Mouse (Mus musculus): ENCODE results near the gene Ank. TPM values are rescaled to one million over a fixed set of nuclear protein-coding genes. Genes with fewer than 3 reads are reported as not detected.

Gene Ank
- polyA plus RNA-seq, 1 experiment from 2014 or later: 9.3 TPM

- peak; percentile 32 for DNase-seq (ENCODE audit: low spot score)
- no peak overlapping the region for H3K9ac ChIP-seq (replicated peaks; ENCODE audit: low read depth)
- H3K36me3 ChIP-seq (ENCODE audit: insufficient read depth, low read length): no peaks in the 10 kb centered on the region
- no peaks in the 10 kb centered on the region for H3K27me3 ChIP-seq (replicated peaks; ENCODE audit: insufficient read depth, low read length)
- H3K4me2 ChIP-seq (replicated peaks; ENCODE audit: low read depth, low read length): no peak overlapping the region
- no peak overlapping the region for H3K27ac ChIP-seq (ENCODE audit: low read length)
- no peaks in the 10 kb centered on the region for H3K4me1 ChIP-seq (ENCODE audit: insufficient read depth, low read depth, low read length)
- WGBS: 65% methylated on average over 3 of the region's 4 CpGs
- TF ChIP-seq EP300 (IDR thresholded peaks at IDR 0.05) (no peak), CTCF (IDR thresholded peaks at IDR 0.05) (no peak)
- no peak overlapping the region for H3K4me3 ChIP-seq (ENCODE audit: low read depth, low read length)
- no peaks in the 10 kb centered on the region for H3K9me3 ChIP-seq (ENCODE audit: low read length)
- no peak for ATAC-seq
Observed at GRCm38 (mm10) chr15:27432851-27433615, 33.4 kb upstream of the Ank start.

DNA sequence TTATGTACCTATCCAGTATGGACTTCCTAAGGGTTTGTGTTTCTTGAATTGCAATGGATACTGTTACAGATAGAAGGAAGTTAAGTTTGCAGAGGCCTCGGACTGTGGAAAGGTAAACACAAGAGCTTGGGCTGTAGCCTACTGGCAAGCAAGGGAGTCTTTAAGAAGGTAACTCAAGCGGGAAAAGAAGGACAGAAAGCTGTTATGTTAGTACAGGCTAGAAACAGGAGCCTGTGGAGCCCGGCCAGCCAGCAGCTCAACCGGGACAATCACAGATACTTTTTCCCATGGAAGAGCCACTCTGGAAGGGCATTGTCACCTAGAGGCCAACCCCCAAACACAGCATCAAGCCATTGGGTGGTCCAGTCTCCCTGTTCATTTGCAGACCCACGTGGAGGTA is 31.1 kb upstream of the Ank start:
- no peaks in the 10 kb centered on the region for H3K4me1 ChIP-seq (ENCODE audit: insufficient read depth, low read depth, low read length)
- H3K27me3 ChIP-seq (replicated peaks; ENCODE audit: insufficient read depth, low read length): no peaks in the 10 kb centered on the region
- H3K36me3 ChIP-seq (ENCODE audit: insufficient read depth, low read length): no peaks in the 10 kb centered on the region
- H3K4me2 ChIP-seq (replicated peaks; ENCODE audit: low read depth, low read length): no peak overlapping the region
- ATAC-seq (no peak), DNase-seq (ENCODE audit: low spot score) (no peak)
- H3K27ac ChIP-seq (ENCODE audit: low read length): no peak overlapping the region
- TF ChIP-seq EP300 (IDR thresholded peaks at IDR 0.05): no peak
- TF ChIP-seq CTCF (IDR thresholded peaks at IDR 0.05): no peak
- H3K4me3 ChIP-seq (ENCODE audit: low read depth, low read length): no peak overlapping the region
- H3K9me3 ChIP-seq (ENCODE audit: low read length): no peaks in the 10 kb centered on the region
- H3K9ac ChIP-seq (replicated peaks; ENCODE audit: low read depth): no peak overlapping the region
- WGBS: 68% methylated on average over 5 of the region's 5 CpGs

- Histone ChIP-seq H3K9me3 (ENCODE audit: low read length) (no peaks in the 10 kb centered on the region), H3K36me3 (ENCODE audit: insufficient read depth, low read length) (no peaks in the 10 kb centered on the region), H3K27ac (ENCODE audit: low read length) (no peak overlapping the region), H3K4me2 (replicated peaks; ENCODE audit: low read depth, low read length) (no peak overlapping the region), H3K4me1 (ENCODE audit: insufficient read depth, low read depth, low read length) (no peaks in the 10 kb centered on the region), H3K4me3 (ENCODE audit: low read depth, low read length) (no peak overlapping the region), H3K9ac (replicated peaks; ENCODE audit: low read depth) (no peak overlapping the region), H3K27me3 (replicated peaks; ENCODE audit: insufficient read depth, low read length) (no peaks in the 10 kb centered on the region)
- TF ChIP-seq EP300 (IDR thresholded peaks at IDR 0.05) (no peak), CTCF (IDR thresholded peaks at IDR 0.05) (no peak)
- ATAC-seq (peak; percentile 30; the same call in 1 of the 2 replicates), DNase-seq (ENCODE audit: low spot score) (no peak)
- 56% methylated on average over 4 of the region's 4 CpGs for WGBS
Observed at GRCm38 (mm10) chr15:27436194-27436593, 30.3 kb upstream of the Ank start.

- no peaks in the 10 kb centered on the region for H3K27me3 ChIP-seq (replicated peaks; ENCODE audit: insufficient read depth, low read length)
- 85% methylated on average over 6 of the region's 7 CpGs for WGBS
- H3K4me2 ChIP-seq (replicated peaks; ENCODE audit: low read depth, low read length): no peak overlapping the region
- H3K4me1 ChIP-seq (ENCODE audit: insufficient read depth, low read depth, low read length): no peaks in the 10 kb centered on the region
- no peak overlapping the region for H3K27ac ChIP-seq (ENCODE audit: low read length)
- no peaks in the 10 kb centered on the region for H3K9me3 ChIP-seq (ENCODE audit: low read length)
- H3K4me3 ChIP-seq (ENCODE audit: low read depth, low read length): no peak overlapping the region
- no peak for DNase-seq (ENCODE audit: low spot score)
- no peak for ATAC-seq
- H3K36me3 ChIP-seq (ENCODE audit: insufficient read depth, low read length): no peaks in the 10 kb centered on the region
- TF ChIP-seq CTCF (IDR thresholded peaks at IDR 0.05) (no peak), EP300 (IDR thresholded peaks at IDR 0.05) (no peak)
- no peak overlapping the region for H3K9ac ChIP-seq (replicated peaks; ENCODE audit: low read depth)
Observed at GRCm38 (mm10) chr15:27441053-27441452, 25.4 kb upstream of the Ank start.

DNA sequence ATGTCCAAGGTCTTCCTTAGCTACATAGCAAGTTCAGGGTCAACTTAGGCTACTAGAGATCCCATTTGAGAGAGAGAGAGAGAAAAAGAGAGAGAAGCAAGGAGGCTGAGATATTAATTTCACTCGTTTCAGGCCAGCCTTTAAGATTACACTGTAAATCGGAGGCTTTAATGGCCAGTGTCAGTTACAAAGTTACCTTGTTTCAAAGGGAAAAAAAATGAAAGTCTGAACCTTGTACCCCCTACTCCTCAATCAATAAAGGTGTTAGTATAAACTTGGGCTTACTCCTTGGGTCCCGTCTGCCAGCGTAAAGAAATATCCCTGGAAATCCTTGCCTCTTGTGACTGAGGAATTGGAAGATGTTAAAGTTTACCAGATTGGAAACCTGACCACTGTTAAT is 24.9 kb upstream of the Ank start:
- Histone ChIP-seq H3K27ac (ENCODE audit: low read length) (no peak overlapping the region), H3K9me3 (ENCODE audit: low read length) (no peaks in the 10 kb centered on the region), H3K4me2 (replicated peaks; ENCODE audit: low read depth, low read length) (no peak overlapping the region), H3K9ac (replicated peaks; ENCODE audit: low read depth) (no peak overlapping the region), H3K27me3 (replicated peaks; ENCODE audit: insufficient read depth, low read length) (no peaks in the 10 kb centered on the region), H3K4me1 (ENCODE audit: insufficient read depth, low read depth, low read length) (no peaks in the 10 kb centered on the region), H3K36me3 (ENCODE audit: insufficient read depth, low read length) (no peaks in the 10 kb centered on the region), H3K4me3 (ENCODE audit: low read depth, low read length) (no peak overlapping the region)
- TF ChIP-seq EP300 (IDR thresholded peaks at IDR 0.05) (no peak), CTCF (IDR thresholded peaks at IDR 0.05) (no peak)
- 70% methylated on average over 4 of the region's 4 CpGs for WGBS
- DNase-seq (ENCODE audit: low spot score) (no peak), ATAC-seq (no peak)

- Histone ChIP-seq H3K36me3 (ENCODE audit: insufficient read depth, low read length) (no peaks in the 10 kb centered on the region), H3K4me1 (ENCODE audit: insufficient read depth, low read depth, low read length) (no peaks in the 10 kb centered on the region), H3K4me2 (replicated peaks; ENCODE audit: low read depth, low read length) (no peak overlapping the region), H3K4me3 (ENCODE audit: low read depth, low read length) (no peak overlapping the region), H3K27ac (ENCODE audit: low read length) (no peak overlapping the region), H3K9me3 (ENCODE audit: low read length) (no peaks in the 10 kb centered on the region), H3K9ac (replicated peaks; ENCODE audit: low read depth) (no peak overlapping the region), H3K27me3 (replicated peaks; ENCODE audit: insufficient read depth, low read length) (no peaks in the 10 kb centered on the region)
- TF ChIP-seq CTCF (IDR thresholded peaks at IDR 0.05) (no peak), EP300 (IDR thresholded peaks at IDR 0.05) (no peak)
- DNase-seq (ENCODE audit: low spot score) (no peak), ATAC-seq (no peak)
- WGBS: 62% methylated on average over 5 of the region's 5 CpGs
Observed at GRCm38 (mm10) chr15:27441951-27442350, 24.5 kb upstream of the Ank start.
